8 mouse cellular contexts compared by ENCODE assay signal in genomic region chr3:51415098-51416072, GRCm38 (mm10). TPM values are rescaled to one million over a fixed set of nuclear protein-coding genes. Genes with fewer than 3 reads are reported as not detected.
A peak's percentile ranks its signal among the peaks of the same experiment; 100 is the strongest.
DNase-seq lines count a peak whose midpoint lies in the region; ATAC-seq and TF ChIP-seq lines count a peak whose summit lies in the region.

Gene Naa15, plus strand, starts transcription at chr3:51415148.

- peak within 1 kb of the TSS; percentile 88 for H3K4me3 ChIP-seq in heart, embryonic 12.5 days
- H3K4me3 ChIP-seq in kidney, postnatal 0 days (replicated peaks; ENCODE audit: low read depth, low read length): peak within 1 kb of the TSS; percentile 99
- H3K4me3 ChIP-seq in liver, embryonic 11.5 days (ENCODE audit: low read depth, low read length): peak within 1 kb of the TSS; percentile 85
- H3K4me3 ChIP-seq in stomach, embryonic 14.5 days (ENCODE audit: low read depth, low read length): peak within 1 kb of the TSS; percentile 94

- no peak for TF ChIP-seq CTCF in kidney, postnatal 0 days (IDR thresholded peaks at IDR 0.05; ENCODE audit: low read depth)

- 4% methylated on average over 43 of the region's 43 CpGs for WGBS in heart, embryonic 12.5 days
- 4% methylated on average over 43 of the region's 43 CpGs for WGBS in kidney, postnatal 0 days
- 4% methylated on average over 43 of the region's 43 CpGs for WGBS in liver, embryonic 11.5 days
- WGBS in stomach, embryonic 14.5 days: 4% methylated on average over 43 of the region's 43 CpGs

- H3K27me3 ChIP-seq in heart, embryonic 12.5 days (replicated peaks): no peaks in the 10 kb centered on the region
- H3K27me3 ChIP-seq in kidney, postnatal 0 days (ENCODE audit: insufficient read depth, low read length): no peaks in the 10 kb centered on the region
- no peaks in the 10 kb centered on the region for H3K27me3 ChIP-seq in liver, embryonic 11.5 days (replicated peaks; ENCODE audit: control insufficient read depth, insufficient read depth, low read length)
- no peaks in the 10 kb centered on the region for H3K27me3 ChIP-seq in stomach, embryonic 14.5 days (ENCODE audit: control insufficient read depth, insufficient read depth, low read length)

- H3K4me2 ChIP-seq in heart, embryonic 12.5 days: peak within 1 kb of the TSS; percentile 85
- peak within 1 kb of the TSS; percentile 70 for H3K4me2 ChIP-seq in kidney, postnatal 0 days (ENCODE audit: low read length)
- peak within 1 kb of the TSS; percentile 94 for H3K4me2 ChIP-seq in liver, embryonic 11.5 days
- peak within 1 kb of the TSS; percentile 76 for H3K4me2 ChIP-seq in stomach, embryonic 14.5 days (replicated peaks; ENCODE audit: low read depth, low read length)

- ATAC-seq in erythroblast, adult 5-6 weeks (replicated peaks; ENCODE audit: low FRiP score, poor library complexity, severe bottlenecking): peak; percentile 95
- ATAC-seq in heart, embryonic 12.5 days (ENCODE audit: insufficient number of reproducible peaks, low FRiP score): peak; percentile 90
- ATAC-seq in kidney, postnatal 0 days (replicated peaks; ENCODE audit: low FRiP score, low read depth): peak; percentile 91
- peak; percentile 89 for ATAC-seq in liver, embryonic 11.5 days (replicated peaks; ENCODE audit: low FRiP score)
- ATAC-seq in stomach, embryonic 14.5 days (ENCODE audit: insufficient number of reproducible peaks, insufficient read depth, low FRiP score, low read depth): peak; percentile 92

- H3K4me1 ChIP-seq in heart, embryonic 12.5 days (replicated peaks): peaks cover 21% of the 10 kb centered on the region
- H3K4me1 ChIP-seq in kidney, postnatal 0 days (replicated peaks; ENCODE audit: insufficient read depth, low read length): peaks cover 12% of the 10 kb centered on the region
- peaks cover 18% of the 10 kb centered on the region for H3K4me1 ChIP-seq in liver, embryonic 11.5 days (replicated peaks; ENCODE audit: control insufficient read depth, insufficient read depth, low read length)
- peaks cover 23% of the 10 kb centered on the region; the same call in 1 of the 2 replicates for H3K4me1 ChIP-seq in stomach, embryonic 14.5 days (ENCODE audit: control insufficient read depth, insufficient read depth, low read length)

- peak within 1 kb of the TSS; percentile 99 for H3K9ac ChIP-seq in heart, embryonic 12.5 days
- H3K9ac ChIP-seq in kidney, postnatal 0 days (ENCODE audit: low read depth, low read length): peak within 1 kb of the TSS; percentile 98
- peak within 1 kb of the TSS; percentile 94 for H3K9ac ChIP-seq in liver, embryonic 11.5 days (ENCODE audit: low read depth, low read length)
- peak within 1 kb of the TSS; percentile 95 for H3K9ac ChIP-seq in stomach, embryonic 14.5 days (replicated peaks; ENCODE audit: low read depth, low read length)

- DNase-seq in B cell, adult 2 months: peak; percentile 95 to 96
- DNase-seq in brain, adult 2 months (ENCODE audit: low read depth, low spot score): peak; percentile 98
- peak; percentile 97 for DNase-seq in kidney, postnatal 0 days (ENCODE audit: low spot score)
- peak; percentile 95 for DNase-seq in liver, embryonic 11.5 days (ENCODE audit: low spot score)
- peak; percentile 97 for DNase-seq in naive thymus-derived CD4-positive, alpha-beta T cell, adult 2 months (ENCODE audit: low read depth)

- H3K36me3 ChIP-seq in heart, embryonic 12.5 days: no peaks in the 10 kb centered on the region; the same call in 1 of the 2 replicates
- H3K36me3 ChIP-seq in kidney, postnatal 0 days (ENCODE audit: insufficient read depth, low read length): no peaks in the 10 kb centered on the region
- no peaks in the 10 kb centered on the region for H3K36me3 ChIP-seq in liver, embryonic 11.5 days (ENCODE audit: control insufficient read depth, insufficient read depth, low read length)
- no peaks in the 10 kb centered on the region; the same call in 1 of the 2 replicates for H3K36me3 ChIP-seq in stomach, embryonic 14.5 days (ENCODE audit: control insufficient read depth, insufficient read depth, low read length)

- H3K9me3 ChIP-seq in heart, embryonic 12.5 days (replicated peaks): no peaks in the 10 kb centered on the region
- H3K9me3 ChIP-seq in kidney, postnatal 0 days (replicated peaks; ENCODE audit: low read length): no peaks in the 10 kb centered on the region
- no peaks in the 10 kb centered on the region for H3K9me3 ChIP-seq in liver, embryonic 11.5 days (ENCODE audit: control insufficient read depth, low read length)
- no peaks in the 10 kb centered on the region for H3K9me3 ChIP-seq in stomach, embryonic 14.5 days (ENCODE audit: control insufficient read depth, low read depth, low read length)

- H3K27ac ChIP-seq in heart, embryonic 12.5 days (ENCODE audit: poor library complexity, severe bottlenecking): peak within 1 kb of the TSS; percentile 94
- peak within 1 kb of the TSS; percentile 96 for H3K27ac ChIP-seq in kidney, postnatal 0 days
- peak within 1 kb of the TSS; percentile 88 for H3K27ac ChIP-seq in liver, embryonic 11.5 days (ENCODE audit: low read depth, low read length)
- peak within 1 kb of the TSS; percentile 95 for H3K27ac ChIP-seq in stomach, embryonic 14.5 days (ENCODE audit: low read length)

RNA-seq across cellular contexts. Expression of gene Naa15, which starts in this region (rescaled TPM):
- total RNA-seq in erythroblast, adult 5-6 weeks (2015; ENCODE audit: low replicate concordance): 27.2 and 38.0 TPM in 2 replicates
- total RNA-seq in erythroblast, adult 5-6 weeks (2017; ENCODE audit: low replicate concordance): 42.0 and 49.9 TPM in 2 replicates
- 49.1 and 50.4 TPM in 2 replicates for polyA plus RNA-seq in heart, embryonic 12.5 days (2016; fragmentation: Nextera tagmentation; extraction: Ambion mirVana)
- polyA plus RNA-seq in kidney, postnatal 0 days (2015; fragmentation: Nextera tagmentation; extraction: Ambion mirVana): 26.5 and 26.6 TPM in 2 replicates
- polyA plus RNA-seq in liver, embryonic 11.5 days (2014; fragmentation: Nextera tagmentation; extraction: Ambion mirVana): 48.4 and 50.6 TPM in 2 replicates
- polyA plus RNA-seq in stomach, embryonic 14.5 days (2014; fragmentation: Nextera tagmentation; extraction: Ambion mirVana): 41.5 and 45.7 TPM in 2 replicates

Comparison
In these comparisons a context has a peak if more than half of its experiments do, and no peak if none do; other contexts are left out.
1. Peak in every context shown above with its lines: DNase-seq, ATAC-seq, H3K4me3 ChIP-seq and H3K27ac ChIP-seq.